Comparison of ENCODE assay signal across 23 mouse cellular contexts in genomic region chr5:14766686-14767085, GRCm38 (mm10).
DNase-seq lines count a peak whose midpoint lies in the region; ATAC-seq and TF ChIP-seq lines count a peak whose summit lies in the region.
"Had no signal": no experiment of that assay in that cellular context is flagged by ENCODE, and none has a peak within 500 bp of the region (broad histone marks: within the 10 kb centered on the region; RNA-seq: fewer than 3 reads in every experiment).

No protein-coding gene starts in this region.

- no peaks in the 10 kb centered on the region for H3K4me1 ChIP-seq in heart, embryonic 10.5 days
- H3K4me1 ChIP-seq in CH12.LX (ENCODE audit: control insufficient read depth in 1 of 2, insufficient read depth in 2 of 2), result no peaks in the 10 kb centered on the region
- H3K4me1 ChIP-seq in forebrain, embryonic 14.5 days (ENCODE audit: control insufficient read depth, insufficient read depth, low read length), result no peaks in the 10 kb centered on the region
- H3K4me1 ChIP-seq: embryonic facial prominence, embryonic 10.5 days; embryonic facial prominence, embryonic 12.5 days; forebrain, embryonic 13.5 days had no signal

- dilution Hi-C loops in CH12.LX (cut with MboI; ENCODE audit: extremely low pct_ligation_motif_present, extremely low pct_unique_long_range_greater_than_20kb, low sequenced_read_pairs), result no loop called here

- H3K4me3 ChIP-seq in heart, embryonic 10.5 days, result no peak overlapping the region
- H3K4me3 ChIP-seq in CH12.LX (replicated peaks in 1 of 3; ENCODE audit: low read depth in 2 of 3, low read length in 2 of 3, poor library complexity in 1 of 3), result no peak overlapping the region
- no peak overlapping the region for H3K4me3 ChIP-seq in forebrain, embryonic 14.5 days (ENCODE audit: low read depth, low read length)
- H3K4me3 ChIP-seq: embryonic facial prominence, embryonic 10.5 days; embryonic facial prominence, embryonic 12.5 days; forebrain, embryonic 13.5 days had no signal

- no peak for TF ChIP-seq CTCF in CH12.LX (conservative IDR thresholded peaks at IDR 0.05 in 1 of 2, IDR thresholded peaks at IDR 0.05 in 1 of 2; ENCODE audit: low read depth in 2 of 2, low read length in 2 of 2)

- TF ChIP-seq EP300 in CH12.LX (IDR thresholded peaks at IDR 0.05; ENCODE audit: low read length), result no peak

- no peak for ATAC-seq in forebrain, embryonic 14.5 days
- ATAC-seq: activated CD4-positive, CD25-positive, alpha-beta regulatory T cell, adult 4 months; CD4-positive, CD25-positive, alpha-beta regulatory T cell, adult 4 months; forebrain, embryonic 13.5 days; forebrain, embryonic 16.5 days; Patski had no signal

- H3K4me2 ChIP-seq in CH12.LX (ENCODE audit: insufficient read depth, low read depth, poor library complexity, severe bottlenecking), result no peak overlapping the region
- no peak overlapping the region for H3K4me2 ChIP-seq in forebrain, embryonic 14.5 days (ENCODE audit: low read length)
- H3K4me2 ChIP-seq: embryonic facial prominence, embryonic 12.5 days; forebrain, embryonic 13.5 days had no signal

- H3K36me3 ChIP-seq in heart, embryonic 10.5 days, result no peaks in the 10 kb centered on the region
- H3K36me3 ChIP-seq in CH12.LX (replicated peaks in 1 of 2; ENCODE audit: control insufficient read depth in 1 of 2, insufficient read depth in 1 of 2, low read length in 1 of 2), result no peaks in the 10 kb centered on the region
- no peaks in the 10 kb centered on the region for H3K36me3 ChIP-seq in forebrain, embryonic 14.5 days (ENCODE audit: control insufficient read depth, insufficient read depth, low read length)
- H3K36me3 ChIP-seq: embryonic facial prominence, embryonic 10.5 days; embryonic facial prominence, embryonic 12.5 days; G1E had no signal

- in situ Hi-C loops in CH12.LX (cut with MboI; ENCODE audit: low pct_ligation_motif_present, low pct_unique_long_range_greater_than_20kb, low sequenced_read_pairs), result no loop called here

- TF ChIP-seq RAD21 in CH12.LX (IDR thresholded peaks at IDR 0.05; ENCODE audit: low read depth, low read length), result no peak

- 80% methylated on average over 11 of the region's 11 CpGs for WGBS in heart, embryonic 10.5 days
- WGBS in forebrain, embryonic 14.5 days, result 90% methylated on average over 11 of the region's 11 CpGs

- H3K9ac ChIP-seq in CH12.LX (ENCODE audit: insufficient read depth, low read depth), result no peak overlapping the region
- H3K9ac ChIP-seq in forebrain, embryonic 14.5 days (ENCODE audit: low read length), result no peak overlapping the region
- H3K9ac ChIP-seq: embryonic facial prominence, embryonic 12.5 days; forebrain, embryonic 13.5 days had no signal

- no peak overlapping the region for H3K27ac ChIP-seq in heart, embryonic 10.5 days
- no peak overlapping the region for H3K27ac ChIP-seq in CH12.LX (ENCODE audit: insufficient read depth, low read depth)
- H3K27ac ChIP-seq in forebrain, embryonic 14.5 days (ENCODE audit: low read depth, low read length), result no peak overlapping the region
- H3K27ac ChIP-seq: embryonic facial prominence, embryonic 10.5 days; embryonic facial prominence, embryonic 12.5 days; forebrain, embryonic 13.5 days had no signal

- DNase-seq in heart, embryonic 10.5 days (ENCODE audit: low spot score), result peak; percentile 59
- no peak for DNase-seq in heart, postnatal 25 days (ENCODE audit: low spot score)
- DNase-seq in CH12.LX (ENCODE audit: extremely low read depth) (peak; percentile 12), R1 (ENCODE audit: low read depth, low spot score) (peak; percentile 7)
- DNase-seq in urinary bladder, postnatal 10 days (ENCODE audit: low spot score), result no peak
- DNase-seq in left cerebral cortex, adult 11 months (ENCODE audit: low spot score), result no peak
- DNase-seq in forebrain, embryonic 14.5 days (ENCODE audit: low spot score), result no peak
- DNase-seq: adrenal gland, adult 8-10 months; adrenal gland, postnatal 14 days; adrenal gland, postnatal 36 days; B cell, adult 2 months; cerebellum, adult 11-12 months; cerebellum, adult 2 months; cerebellum, adult 9-10 months; cerebellum, postnatal 10 days had no signal

- no peaks in the 10 kb centered on the region for H3K79me2 ChIP-seq in CH12.LX (replicated peaks; ENCODE audit: control insufficient read depth, extremely low read depth, insufficient read depth, poor library complexity, severe bottlenecking)

- TF ChIP-seq POLR2A in CH12.LX (IDR thresholded peaks at IDR 0.05; ENCODE audit: low read depth, low read length), result no peak

- intact Hi-C loops in heart, postnatal 25 days (cut with DNase I), result no loop called here

- H3K9me3 ChIP-seq in heart, embryonic 10.5 days, result no peaks in the 10 kb centered on the region
- peaks cover 9% of the 10 kb centered on the region for H3K9me3 ChIP-seq in CH12.LX (replicated peaks; ENCODE audit: low read length)
- H3K9me3 ChIP-seq in forebrain, embryonic 14.5 days (replicated peaks; ENCODE audit: control insufficient read depth, low read length), result no peaks in the 10 kb centered on the region
- H3K9me3 ChIP-seq: embryonic facial prominence, embryonic 10.5 days; embryonic facial prominence, embryonic 12.5 days; forebrain, embryonic 13.5 days; G1E had no signal

- no peaks in the 10 kb centered on the region for H3K27me3 ChIP-seq in heart, embryonic 10.5 days (ENCODE audit: insufficient read depth, poor library complexity, severe bottlenecking)
- H3K27me3 ChIP-seq in CH12.LX (replicated peaks), result no peaks in the 10 kb centered on the region
- no peaks in the 10 kb centered on the region for H3K27me3 ChIP-seq in forebrain, embryonic 14.5 days (replicated peaks; ENCODE audit: control insufficient read depth, insufficient read depth, low read length)
- H3K27me3 ChIP-seq: embryonic facial prominence, embryonic 12.5 days; forebrain, embryonic 13.5 days had no signal

TF ChIP-seq in CH12.LX, 34 proteins besides CTCF, POLR2A, EP300 and RAD21:
- no peak for TF ChIP-seq TCF12 (IDR thresholded peaks at IDR 0.05; ENCODE audit: low read depth, low read length)
- no peak for TF ChIP-seq MAFK (IDR thresholded peaks at IDR 0.05; ENCODE audit: insufficient replicate concordance, low read length)
- no peak for TF ChIP-seq JUND (conservative IDR thresholded peaks at IDR 0.05; ENCODE audit: low read depth, low read length)
- no peak for TF ChIP-seq UBTF (IDR thresholded peaks at IDR 0.05; ENCODE audit: low read depth, low read length)
- no peak for TF ChIP-seq ZKSCAN1 (IDR thresholded peaks at IDR 0.05; ENCODE audit: borderline replicate concordance, low read depth, low read length)
- TF ChIP-seq POLR2AphosphoS2 (IDR thresholded peaks at IDR 0.05; ENCODE audit: low read depth, low read length), result no peak
- TF ChIP-seq CHD2 (IDR thresholded peaks at IDR 0.05; ENCODE audit: low read length), result no peak
- TF ChIP-seq ZNF384 (IDR thresholded peaks at IDR 0.05; ENCODE audit: low read depth, low read length), result no peak
- no peak for TF ChIP-seq ZC3H11A (IDR thresholded peaks at IDR 0.05; ENCODE audit: low read depth, low read length)
- no peak for TF ChIP-seq IRF4 (IDR thresholded peaks at IDR 0.05; ENCODE audit: low read depth, low read length)

Comparison
In these comparisons a context has a peak if more than half of its experiments do, and no peak if none do; other contexts are left out.
1. DNase-seq: peak in heart, embryonic 10.5 days (single experiment), CH12.LX (single experiment) and R1 (single experiment); none in heart, postnatal 25 days (single experiment), urinary bladder, postnatal 10 days (single experiment), left cerebral cortex, adult 11 months (single experiment) and forebrain, embryonic 14.5 days (single experiment).